Mouse (Mus musculus) liver, adult 2 months (tissue): ENCODE results near the gene Prkag1. TPM values are rescaled to one million over a fixed set of nuclear protein-coding genes. Genes with fewer than 3 reads are reported as not detected.

Experiments
- DNase-seq: peaks from one replicate; pipeline ENCODE4 v3.0.0-alpha.2; 2011; ENCODE audit warnings: low read depth, low spot score; ENCODE audit errors: extremely low read depth
- H3K27ac ChIP-seq: fragments of 200-500 bp; replicated peaks from 2 replicates; pipeline ENCODE4 v1.5.1; 2012; ENCODE audit warnings: low read depth, mild to moderate bottlenecking, control low read depth, inconsistent platforms, low read length; ENCODE audit not compliant: insufficient read depth
- H3K27me3 ChIP-seq: fragments of 200-500 bp; 2 replicates; pipeline ENCODE4 v1.6.1; 2012; ENCODE audit warnings: mild to moderate bottlenecking, moderate library complexity, low read length, inconsistent platforms; ENCODE audit not compliant: control insufficient read depth, insufficient read depth
- H3K36me3 ChIP-seq: fragments of 200-500 bp; 2 replicates; pipeline ENCODE4 v1.6.1; 2012; ENCODE audit warnings: low read length, inconsistent platforms; ENCODE audit not compliant: control insufficient read depth, insufficient read depth
- H3K4me1 ChIP-seq: fragments of 200-500 bp; 2 replicates; pipeline ENCODE4 v1.6.1; 2011; ENCODE audit warnings: low read length; ENCODE audit not compliant: control insufficient read depth, insufficient read depth
- H3K4me3 ChIP-seq: fragments of 200-500 bp; 2 replicates; pipeline ENCODE4 v1.5.1; 2011; ENCODE audit warnings: low read depth, mild to moderate bottlenecking, control low read depth, low read length, moderate library complexity; ENCODE audit not compliant: insufficient read depth
- H3K79me2 ChIP-seq: fragments of 200-500 bp; 2 replicates; pipeline ENCODE4 v1.6.1; 2012; ENCODE audit warnings: inconsistent platforms, mild to moderate bottlenecking, low read length, moderate library complexity; ENCODE audit not compliant: control insufficient read depth, insufficient read depth
- H3K9ac ChIP-seq: fragments of 200-500 bp; 2 replicates; pipeline ENCODE4 v1.6.1; 2012; ENCODE audit warnings: low read depth, mild to moderate bottlenecking, control low read depth, inconsistent platforms, low read length
- CTCF ChIP-seq: fragments of 200-500 bp; IDR thresholded peaks from 2 replicates; pipeline ENCODE4 v1.5.1; 2011; ENCODE audit warnings: low read depth, low read length, control low read depth
- POLR2A ChIP-seq: fragments of 200-500 bp; IDR thresholded peaks from 2 replicates; pipeline ENCODE4 v1.6.1; 2011; ENCODE audit warnings: low read length, control low read depth; ENCODE audit not compliant: insufficient read depth; ENCODE audit errors: extremely low read depth
- WGBS: fragments of 180-500 bp; shearing (Covaris S2); methylation state at CpG from one replicate; pipeline ENCODE4 v1.1.7; 2018; 5-methylcytosine and 5-hydroxymethylcytosine counted together
- polyA plus RNA-seq: library from polyadenylated mRNA; depleted of rRNA; stranded (reverse); fragments of >200 nt; gene quantifications from 2 replicates; pipeline ENCODE4 v1.2.3, GENCODE M21; 2012
- total RNA-seq: library from RNA; depleted of rRNA; stranded (reverse); fragments of >200 nt; gene quantifications from 2 replicates; pipeline ENCODE4 v1.2.3, GENCODE M21; 2014

Prkag1 gene
- total and polyA plus RNA-seq, 2 experiments: 37.7 to 41.4 TPM

- TF ChIP-seq POLR2A: no peak
- TF ChIP-seq CTCF: no peak
- Histone ChIP-seq H3K79me2 (peaks cover 29% of the 10 kb centered on the region), H3K4me1 (no peaks in the 10 kb centered on the region), H3K27ac (no peak overlapping the region), H3K4me3 (no peak overlapping the region), H3K36me3 (peaks cover 59% of the 10 kb centered on the region), H3K27me3 (no peaks in the 10 kb centered on the region), H3K9ac (no peak overlapping the region)
- no peak for DNase-seq
- WGBS: 56% methylated on average over 9 of the region's 9 CpGs
Measured at GRCm38 (mm10) chr15:98859319-98860043, 28.2 kb upstream of the Prkag1 start.

DNA sequence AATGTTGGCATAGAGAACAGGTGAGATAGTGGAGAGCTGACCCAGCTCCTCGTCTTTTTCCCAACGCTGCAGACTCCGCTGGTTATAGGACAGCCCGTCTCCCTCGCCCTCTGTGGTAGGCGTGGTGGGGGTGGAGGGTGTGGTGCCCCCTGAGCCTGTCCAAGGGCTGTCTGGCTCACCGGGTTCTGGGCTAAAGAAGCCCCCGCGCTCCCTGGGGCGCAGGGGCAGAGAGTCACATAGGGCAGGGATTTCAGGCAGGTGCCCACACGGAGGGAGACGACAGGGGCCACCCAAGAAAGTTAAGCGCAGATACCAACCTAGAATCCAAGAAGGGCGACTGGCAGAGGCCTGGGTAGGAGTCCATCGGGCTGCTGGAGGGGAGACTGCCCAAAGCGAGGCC lies 22.9 kb upstream of the Prkag1 start:
- H3K9ac ChIP-seq: no peak overlapping the region
- TF ChIP-seq CTCF (no peak), POLR2A (no peak)
- 92% methylated on average over 16 of the region's 16 CpGs for WGBS
- peaks cover 29% of the 10 kb centered on the region for H3K79me2 ChIP-seq
- H3K4me3 ChIP-seq: no peak overlapping the region
- H3K27me3 ChIP-seq: no peaks in the 10 kb centered on the region
- peaks cover 50% of the 10 kb centered on the region for H3K36me3 ChIP-seq
- DNase-seq: no peak
- no peak overlapping the region for H3K27ac ChIP-seq
- H3K4me1 ChIP-seq: no peaks in the 10 kb centered on the region

- Histone ChIP-seq H3K4me3 (no peak overlapping the region), H3K9ac (no peak overlapping the region), H3K79me2 (peaks cover 29% of the 10 kb centered on the region), H3K4me1 (no peaks in the 10 kb centered on the region), H3K36me3 (peaks cover 52% of the 10 kb centered on the region), H3K27ac (no peak overlapping the region), H3K27me3 (no peaks in the 10 kb centered on the region)
- DNase-seq: no peak
- WGBS: 90% methylated on average over 27 of the region's 28 CpGs
- TF ChIP-seq POLR2A (no peak), CTCF (no peak)
Measured at GRCm38 (mm10) chr15:98853161-98853937, 22.0 kb upstream of the Prkag1 start.

GRCm38 (mm10) chr15:98852733-98853132 lies 21.4 kb upstream of the Prkag1 start:
- DNase-seq: no peak
- WGBS: 86% methylated on average over 9 of the region's 9 CpGs
- Histone ChIP-seq H3K9ac (no peak overlapping the region), H3K79me2 (peaks cover 27% of the 10 kb centered on the region), H3K4me3 (no peak overlapping the region), H3K27me3 (no peaks in the 10 kb centered on the region), H3K27ac (no peak overlapping the region), H3K4me1 (no peaks in the 10 kb centered on the region), H3K36me3 (peaks cover 55% of the 10 kb centered on the region)
- TF ChIP-seq POLR2A: no peak
- TF ChIP-seq CTCF: no peak

DNA sequence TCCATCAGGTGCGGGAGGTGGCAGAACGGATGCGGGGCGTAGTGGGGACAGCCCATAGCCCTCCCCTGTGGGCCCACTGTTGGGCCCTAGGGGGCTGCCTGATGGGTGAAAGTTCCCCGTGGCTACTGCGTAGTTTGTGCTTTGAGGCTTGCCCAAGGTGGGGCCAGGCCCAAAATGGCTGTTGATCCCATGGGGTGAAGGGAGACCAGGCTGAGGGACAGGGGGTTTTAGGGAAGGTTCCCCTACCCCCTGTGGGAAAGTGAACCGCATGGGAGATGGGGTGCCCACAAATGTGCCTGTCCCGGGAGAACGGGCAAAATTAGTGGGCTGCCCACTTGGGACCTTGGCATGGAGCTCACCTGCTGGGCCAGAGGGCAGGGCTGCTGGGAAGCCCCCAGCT lies 20.8 kb upstream of the Prkag1 start:
- H3K9ac ChIP-seq: no peak overlapping the region
- 97% methylated on average over 9 of the region's 9 CpGs for WGBS
- no peak overlapping the region for H3K4me3 ChIP-seq
- DNase-seq: no peak
- H3K36me3 ChIP-seq: peaks cover 54% of the 10 kb centered on the region
- H3K27me3 ChIP-seq: no peaks in the 10 kb centered on the region
- TF ChIP-seq POLR2A: no peak
- no peak for TF ChIP-seq CTCF
- H3K27ac ChIP-seq: no peak overlapping the region
- H3K4me1 ChIP-seq: no peaks in the 10 kb centered on the region
- H3K79me2 ChIP-seq: peaks cover 26% of the 10 kb centered on the region
